Mouse (Mus musculus) hindbrain, embryonic 14.5 days (tissue): ENCODE results near the gene Tmem242. TPM values are rescaled to one million over a fixed set of nuclear protein-coding genes. Genes with fewer than 3 reads are reported as not detected.

Experiments
- ATAC-seq: fragments of 200-750 bp; cut with Nextera tagmentation; 2 replicates; pipeline ENCODE4 v1.8.0; 2017; ENCODE audit warnings: moderate number of reproducible peaks, mild to moderate bottlenecking, moderate TSS enrichment, moderate library complexity; ENCODE audit not compliant: low FRiP score
- DNase-seq: peaks from one replicate; pipeline ENCODE4 v3.0.0-alpha.2; 2015; ENCODE audit warnings: low spot score
- H3K27ac ChIP-seq: fragments of 300-500 bp; sonication (generic); 2 replicates; pipeline ENCODE4 v1.5.1; 2014; ENCODE audit warnings: mild to moderate bottlenecking, moderate library complexity
- H3K27me3 ChIP-seq: fragments of 300-500 bp; sonication (generic); 2 replicates; pipeline ENCODE4 v1.6.1; 2014; ENCODE audit warnings: mild to moderate bottlenecking, low read length, mixed read lengths; ENCODE audit not compliant: control insufficient read depth, insufficient read depth
- H3K36me3 ChIP-seq: fragments of 300-500 bp; sonication (generic); replicated peaks from 2 replicates; pipeline ENCODE4 v1.6.1; 2014; ENCODE audit not compliant: control insufficient read depth, insufficient read depth
- H3K4me1 ChIP-seq: fragments of 300-500 bp; sonication (generic); replicated peaks from 2 replicates; pipeline ENCODE4 v1.6.1; 2014; ENCODE audit warnings: antibody characterized with exemption, low read length, mixed read lengths; ENCODE audit not compliant: control insufficient read depth, insufficient read depth
- H3K4me2 ChIP-seq: fragments of 300-500 bp; sonication (generic); replicated peaks from 2 replicates; pipeline ENCODE4 v1.6.1; 2014; ENCODE audit warnings: mild to moderate bottlenecking, moderate library complexity
- H3K4me3 ChIP-seq: fragments of 300-500 bp; sonication (generic); replicated peaks from 2 replicates; pipeline ENCODE4 v1.5.1; 2014; ENCODE audit warnings: mild to moderate bottlenecking, low read length
- H3K9ac ChIP-seq: fragments of 300-500 bp; sonication (generic); 2 replicates; pipeline ENCODE4 v1.6.1; 2014
- H3K9me3 ChIP-seq: fragments of 300-500 bp; sonication (generic); 2 replicates; pipeline ENCODE4 v1.6.1; 2016; ENCODE audit warnings: low read length; ENCODE audit not compliant: control insufficient read depth
- WGBS: fragments of 180-500 bp; shearing (Covaris S2); extraction: QIAGEN DNeasy Blood & Tissue Kit; methylation state at CpG from one replicate; pipeline ENCODE4 v1.1.7; 2014; 5-methylcytosine and 5-hydroxymethylcytosine counted together
- polyA plus RNA-seq: library from polyadenylated mRNA; unstranded; fragments of >200 nt; fragmentation: Nextera tagmentation; extraction: Ambion mirVana; gene quantifications from 2 replicates; pipeline ENCODE4 v1.2.1, GENCODE M21; 2014

Tmem242 gene
- 105 and 111 TPM in 2 replicates for polyA plus RNA-seq

- peak within 1 kb of the TSS; percentile 76 for H3K9ac ChIP-seq
- H3K9me3 ChIP-seq: no peaks in the 10 kb centered on the region
- H3K4me3 ChIP-seq: peak within 1 kb of the TSS; percentile 46
- H3K36me3 ChIP-seq: 0 out of 2 replicates have a peak, but pooled peaks cover 3% of the 10 kb centered on the region
- DNase-seq (peak; percentile 95), ATAC-seq (peak; percentile 94)
- H3K4me1 ChIP-seq: peaks cover 12% of the 10 kb centered on the region; the same call in 1 of the 2 replicates
- no peaks in the 10 kb centered on the region for H3K27me3 ChIP-seq
- peak within 1 kb of the TSS; percentile 59 for H3K4me2 ChIP-seq
- under 1% methylated on average over 27 of the region's 27 CpGs for WGBS
- H3K27ac ChIP-seq: peak within 1 kb of the TSS; percentile 75
Measured at GRCm38 (mm10) chr17:5440159-5440971, at the start of gene Tmem242. Tmem242 (minus strand) TSS chr17:5440259.

- no peaks in the 10 kb centered on the region for H3K4me1 ChIP-seq
- H3K27me3 ChIP-seq: no peaks in the 10 kb centered on the region
- DNase-seq (no peak), ATAC-seq (no peak)
- no peaks in the 10 kb centered on the region for H3K36me3 ChIP-seq
- 65% methylated on average over 9 of the region's 9 CpGs for WGBS
- H3K4me3 ChIP-seq: no peak overlapping the region
- H3K9ac ChIP-seq: no peak overlapping the region
- H3K9me3 ChIP-seq: no peaks in the 10 kb centered on the region
- H3K4me2 ChIP-seq: no peak overlapping the region
- no peak overlapping the region for H3K27ac ChIP-seq
Measured at GRCm38 (mm10) chr17:5488156-5488555, 48.1 kb upstream of the Tmem242 start.

GRCm38 (mm10) chr17:5484663-5485062 lies 44.6 kb upstream of the Tmem242 start:
- H3K4me2 ChIP-seq: no peak overlapping the region
- no peak overlapping the region for H3K9ac ChIP-seq
- 85% methylated on average over 1 of the region's 1 CpGs for WGBS
- no peaks in the 10 kb centered on the region for H3K36me3 ChIP-seq
- no peaks in the 10 kb centered on the region for H3K27me3 ChIP-seq
- no peak overlapping the region for H3K4me3 ChIP-seq
- DNase-seq (no peak), ATAC-seq (no peak)
- H3K4me1 ChIP-seq: no peaks in the 10 kb centered on the region
- no peaks in the 10 kb centered on the region for H3K9me3 ChIP-seq
- no peak overlapping the region for H3K27ac ChIP-seq

- Histone ChIP-seq H3K36me3 (no peaks in the 10 kb centered on the region), H3K9me3 (no peaks in the 10 kb centered on the region), H3K9ac (no peak overlapping the region), H3K4me1 (no peaks in the 10 kb centered on the region), H3K27ac (no peak overlapping the region), H3K27me3 (no peaks in the 10 kb centered on the region), H3K4me2 (no peak overlapping the region), H3K4me3 (no peak overlapping the region)
- no peak for DNase-seq
- 65% methylated on average over 4 of the region's 4 CpGs for WGBS
- ATAC-seq: no peak
Measured at GRCm38 (mm10) chr17:5483456-5483855, 43.4 kb upstream of the Tmem242 start.

GRCm38 (mm10) chr17:5475960-5476725 lies 36.1 kb upstream of the Tmem242 start:
- Histone ChIP-seq H3K27me3 (no peaks in the 10 kb centered on the region), H3K4me1 (no peaks in the 10 kb centered on the region), H3K4me3 (no peak overlapping the region), H3K9me3 (no peaks in the 10 kb centered on the region), H3K4me2 (no peak overlapping the region), H3K27ac (no peak overlapping the region), H3K36me3 (no peaks in the 10 kb centered on the region), H3K9ac (no peak overlapping the region)
- 70% methylated on average over 14 of the region's 14 CpGs for WGBS
- ATAC-seq: no peak
- DNase-seq: no peak

- Histone ChIP-seq H3K9ac (no peak overlapping the region), H3K4me2 (no peak overlapping the region), H3K9me3 (no peaks in the 10 kb centered on the region), H3K27ac (no peak overlapping the region), H3K36me3 (no peaks in the 10 kb centered on the region), H3K27me3 (no peaks in the 10 kb centered on the region), H3K4me1 (no peaks in the 10 kb centered on the region), H3K4me3 (no peak overlapping the region)
- 49% methylated on average over 3 of the region's 3 CpGs for WGBS
- ATAC-seq (no peak), DNase-seq (no peak)
Measured at GRCm38 (mm10) chr17:5472268-5472667, 32.2 kb upstream of the Tmem242 start.

- no peak for ATAC-seq
Measured at GRCm38 (mm10) chr17:5467177-5467576, 27.1 kb upstream of the Tmem242 start.

GRCm38 (mm10) chr17:5466736-5467135 lies 26.7 kb upstream of the Tmem242 start:
- Histone ChIP-seq H3K9me3 (no peaks in the 10 kb centered on the region), H3K9ac (no peak overlapping the region), H3K36me3 (no peaks in the 10 kb centered on the region), H3K4me3 (no peak overlapping the region), H3K27ac (no peak overlapping the region), H3K4me1 (no peaks in the 10 kb centered on the region), H3K27me3 (no peaks in the 10 kb centered on the region), H3K4me2 (no peak overlapping the region)
- DNase-seq (no peak), ATAC-seq (no peak)
- WGBS: 80% methylated on average over 8 of the region's 8 CpGs

More at GRCm38 (mm10) chr17:5467177-5467576, 27.1 kb upstream of the Tmem242 start:
- Histone ChIP-seq H3K9ac (no peak overlapping the region), H3K27me3 (no peaks in the 10 kb centered on the region), H3K4me2 (no peak overlapping the region), H3K27ac (no peak overlapping the region), H3K4me3 (no peak overlapping the region), H3K9me3 (no peaks in the 10 kb centered on the region), H3K4me1 (no peaks in the 10 kb centered on the region), H3K36me3 (no peaks in the 10 kb centered on the region)
- DNase-seq: no peak
- 47% methylated on average over 4 of the region's 4 CpGs for WGBS

GRCm38 (mm10) chr17:5463912-5464311 lies 23.9 kb upstream of the Tmem242 start:
- no peak overlapping the region for H3K4me2 ChIP-seq

More at GRCm38 (mm10) chr17:5463912-5464311, 23.9 kb upstream of the Tmem242 start:
- Histone ChIP-seq H3K27ac (no peak overlapping the region), H3K36me3 (no peaks in the 10 kb centered on the region), H3K27me3 (no peaks in the 10 kb centered on the region), H3K9ac (no peak overlapping the region), H3K4me3 (no peak overlapping the region), H3K4me1 (no peaks in the 10 kb centered on the region), H3K9me3 (no peaks in the 10 kb centered on the region)
- DNase-seq: no peak
- WGBS: 88% methylated on average over 2 of the region's 2 CpGs
- ATAC-seq: no peak
